In genomic region chr2:29485519-29485918, GRCm38 (mm10) we compare ENCODE assay signal across 16 mouse cellular contexts.
A peak's percentile ranks its signal among the peaks of the same experiment; 100 is the strongest.
DNase-seq lines count a peak whose midpoint lies in the region; ATAC-seq and TF ChIP-seq lines count a peak whose summit lies in the region.
"Had no signal": no experiment of that assay in that cellular context is flagged by ENCODE, and none has a peak within 500 bp of the region (broad histone marks: within the 10 kb centered on the region; RNA-seq: fewer than 3 reads in every experiment).

No protein-coding gene starts in this region.

- no peak overlapping the region for H3K4me2 ChIP-seq in forebrain, embryonic 16.5 days (ENCODE audit: low read length)
- no peak overlapping the region for H3K4me2 ChIP-seq in forebrain, embryonic 13.5 days
- no peak overlapping the region for H3K4me2 ChIP-seq in hindbrain, postnatal 0 days (ENCODE audit: low read depth, low read length)
- H3K4me2 ChIP-seq in hindbrain, embryonic 11.5 days (replicated peaks; ENCODE audit: low read depth, low read length): no peak overlapping the region
- H3K4me2 ChIP-seq in neural tube, embryonic 15.5 days: no peak overlapping the region

- no peak for ATAC-seq in forebrain, embryonic 16.5 days
- no peak for ATAC-seq in forebrain, embryonic 13.5 days
- no peak for ATAC-seq in hindbrain, postnatal 0 days
- ATAC-seq in hindbrain, embryonic 11.5 days (ENCODE audit: low FRiP score): no peak
- no peak for ATAC-seq in neural tube, embryonic 15.5 days (ENCODE audit: low FRiP score)

- peaks cover 51% of the 10 kb centered on the region for H3K4me1 ChIP-seq in forebrain, embryonic 16.5 days (replicated peaks; ENCODE audit: control insufficient read depth, insufficient read depth, low read length)
- peaks cover 76% of the 10 kb centered on the region for H3K4me1 ChIP-seq in forebrain, embryonic 13.5 days
- peaks cover 17% of the 10 kb centered on the region for H3K4me1 ChIP-seq in hindbrain, postnatal 0 days (ENCODE audit: insufficient read depth, low read length)
- peaks cover 10% of the 10 kb centered on the region for H3K4me1 ChIP-seq in hindbrain, embryonic 11.5 days (replicated peaks; ENCODE audit: control insufficient read depth, insufficient read depth, low read length)
- H3K4me1 ChIP-seq in neural tube, embryonic 15.5 days: peaks cover 66% of the 10 kb centered on the region

- H3K4me3 ChIP-seq in forebrain, embryonic 16.5 days (replicated peaks; ENCODE audit: low read length): no peak overlapping the region
- no peak overlapping the region for H3K4me3 ChIP-seq in forebrain, embryonic 13.5 days
- no peak overlapping the region for H3K4me3 ChIP-seq in hindbrain, postnatal 0 days (ENCODE audit: low read length)
- H3K4me3 ChIP-seq in hindbrain, embryonic 11.5 days (ENCODE audit: low read depth, low read length): no peak overlapping the region
- no peak overlapping the region for H3K4me3 ChIP-seq in neural tube, embryonic 15.5 days (replicated peaks)
- H3K4me3 ChIP-seq: layer of hippocampus, adult 2 months; left cerebral cortex, adult 2 months had no signal

- WGBS in forebrain, embryonic 16.5 days: 50% methylated on average over 2 of the region's 2 CpGs
- WGBS in forebrain, embryonic 13.5 days: 81% methylated on average over 2 of the region's 2 CpGs
- WGBS in hindbrain, postnatal 0 days: 64% methylated on average over 2 of the region's 2 CpGs
- WGBS in hindbrain, embryonic 11.5 days: 91% methylated on average over 2 of the region's 2 CpGs
- 84% methylated on average over 2 of the region's 2 CpGs for WGBS in neural tube, embryonic 15.5 days

- peak overlapping the region; percentile 41; the same call in 1 of the 2 replicates for H3K27ac ChIP-seq in forebrain, embryonic 16.5 days (ENCODE audit: low read length)
- no peak overlapping the region for H3K27ac ChIP-seq in forebrain, embryonic 13.5 days
- no peak overlapping the region for H3K27ac ChIP-seq in hindbrain, postnatal 0 days
- no peak overlapping the region for H3K27ac ChIP-seq in hindbrain, embryonic 11.5 days (ENCODE audit: low read depth, low read length)
- H3K27ac ChIP-seq in neural tube, embryonic 15.5 days (replicated peaks): 0 out of 2 replicates have a peak overlapping the region, but pooled peaks have one; percentile 1
- H3K27ac ChIP-seq: left cerebral cortex, adult 2 months had no signal

- no peak for TF ChIP-seq CTCF in hindbrain, postnatal 0 days (IDR thresholded peaks at IDR 0.05; ENCODE audit: low read depth)

- peak; percentile 56 for DNase-seq in hindbrain, postnatal 0 days (ENCODE audit: low spot score)
- no peak for DNase-seq in hindbrain, embryonic 11.5 days (ENCODE audit: low spot score)
- DNase-seq in neural tube, embryonic 10.5 days (ENCODE audit: extremely low spot score, low spot score): no peak
- no peak for DNase-seq in ovary, postnatal 10 days (ENCODE audit: low spot score)
- no peak for DNase-seq in embryo, embryonic 11 days
- DNase-seq: adrenal gland, adult 2 months; B cell, adult 2 months; cerebellum, adult 8-10 months; lung, adult 18-20 months; retina, postnatal 1 day; thymus, adult 18-20 months had no signal

- H3K9me3 ChIP-seq in forebrain, embryonic 16.5 days (ENCODE audit: control insufficient read depth, low read length): no peaks in the 10 kb centered on the region
- no peaks in the 10 kb centered on the region for H3K9me3 ChIP-seq in forebrain, embryonic 13.5 days (replicated peaks)
- no peaks in the 10 kb centered on the region for H3K9me3 ChIP-seq in hindbrain, postnatal 0 days (ENCODE audit: low read length)
- no peaks in the 10 kb centered on the region for H3K9me3 ChIP-seq in hindbrain, embryonic 11.5 days (ENCODE audit: control insufficient read depth, low read length)
- H3K9me3 ChIP-seq in neural tube, embryonic 15.5 days (replicated peaks): no peaks in the 10 kb centered on the region

- H3K36me3 ChIP-seq in forebrain, embryonic 16.5 days (ENCODE audit: control insufficient read depth, insufficient read depth): no peaks in the 10 kb centered on the region
- H3K36me3 ChIP-seq in forebrain, embryonic 13.5 days (ENCODE audit: poor library complexity, severe bottlenecking): no peaks in the 10 kb centered on the region
- no peaks in the 10 kb centered on the region for H3K36me3 ChIP-seq in hindbrain, postnatal 0 days (ENCODE audit: insufficient read depth, low read length)
- no peaks in the 10 kb centered on the region for H3K36me3 ChIP-seq in hindbrain, embryonic 11.5 days (ENCODE audit: control insufficient read depth, insufficient read depth, low read length)
- H3K36me3 ChIP-seq in neural tube, embryonic 15.5 days: no peaks in the 10 kb centered on the region

- no peaks in the 10 kb centered on the region for H3K27me3 ChIP-seq in forebrain, embryonic 16.5 days (replicated peaks; ENCODE audit: control insufficient read depth, insufficient read depth, low read length)
- peaks cover 22% of the 10 kb centered on the region for H3K27me3 ChIP-seq in forebrain, embryonic 13.5 days
- no peaks in the 10 kb centered on the region for H3K27me3 ChIP-seq in hindbrain, postnatal 0 days (ENCODE audit: insufficient read depth, low read length)
- no peaks in the 10 kb centered on the region for H3K27me3 ChIP-seq in hindbrain, embryonic 11.5 days (ENCODE audit: control insufficient read depth, insufficient read depth, low read length)
- no peaks in the 10 kb centered on the region for H3K27me3 ChIP-seq in neural tube, embryonic 15.5 days (replicated peaks)

- H3K9ac ChIP-seq in forebrain, embryonic 16.5 days (replicated peaks; ENCODE audit: low read depth, low read length): no peak overlapping the region
- H3K9ac ChIP-seq in forebrain, embryonic 13.5 days: no peak overlapping the region
- H3K9ac ChIP-seq in hindbrain, postnatal 0 days (replicated peaks; ENCODE audit: low read length): no peak overlapping the region
- H3K9ac ChIP-seq in hindbrain, embryonic 11.5 days (ENCODE audit: low read depth, low read length): no peak overlapping the region
- H3K9ac ChIP-seq in neural tube, embryonic 15.5 days (replicated peaks): no peak overlapping the region

Comparison
In these comparisons a context has a peak if more than half of its experiments do, and no peak if none do; other contexts are left out.
1. H3K27ac ChIP-seq: peak in forebrain, embryonic 16.5 days (single experiment) and neural tube, embryonic 15.5 days (single experiment); none in forebrain, embryonic 13.5 days (single experiment), hindbrain, postnatal 0 days (single experiment) and hindbrain, embryonic 11.5 days (single experiment).